ENCODE assay signal across 8 mouse cellular contexts in the genomic region with DNA sequence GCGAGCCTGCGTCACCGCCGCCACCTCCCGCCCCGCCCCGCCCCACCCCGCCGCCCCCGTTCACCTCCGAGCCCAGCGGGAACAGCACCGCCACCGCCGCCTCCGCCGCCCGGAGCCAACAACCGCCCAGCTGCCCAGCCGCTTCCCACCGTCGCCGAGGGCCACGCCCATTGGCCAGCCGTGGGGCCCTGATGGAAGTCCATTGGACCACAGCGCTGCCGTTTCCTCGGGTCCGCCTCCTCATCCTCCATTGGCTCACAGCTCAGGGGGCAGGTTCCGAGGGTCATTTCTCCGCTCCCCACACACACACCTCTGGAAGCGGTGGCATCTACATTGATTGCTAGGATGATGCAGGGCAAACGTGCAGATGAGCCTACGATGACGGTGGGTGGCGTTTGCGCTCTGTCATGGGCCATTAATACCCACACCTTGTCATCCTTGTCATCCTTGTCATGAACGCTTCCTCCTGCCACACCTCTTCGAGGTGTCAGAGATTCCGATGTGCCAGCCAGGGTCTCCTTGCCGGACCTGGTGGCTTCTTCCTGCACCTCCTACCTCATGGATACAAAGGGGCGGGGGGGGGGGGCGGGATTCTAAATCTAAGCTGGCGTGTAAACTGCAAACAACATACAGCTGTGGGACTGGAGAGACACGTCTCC. TPM values are rescaled to one million over a fixed set of nuclear protein-coding genes. Genes with fewer than 3 reads are reported as not detected.
DNase-seq lines count a peak whose midpoint lies in the region; ATAC-seq lines count a peak whose summit lies in the region.

A gene (minus strand): TSS at position 172 of the 659 bp plus-strand sequence.

- DNase-seq in R1 (ENCODE audit: low read depth, low spot score): peak; percentile 95
- DNase-seq in cerebellum, postnatal 25 days: peak; percentile 94 to 97
- DNase-seq in frontal cortex, postnatal 36 days (ENCODE audit: low spot score in 2 of 2): peak; percentile 94
- DNase-seq in left cerebral cortex, adult 18-20 months (ENCODE audit: low spot score in 2 of 2): peak; percentile 91 to 95
- peak; percentile 96 for DNase-seq in right cerebral cortex, adult 18-20 months
- peak; percentile 85 for DNase-seq in urinary bladder, postnatal 10 days (ENCODE audit: low spot score)

- WGBS in hindbrain, embryonic 15.5 days: under 1% methylated on average over 31 of the region's 45 CpGs
- WGBS in macrophage (ENCODE audit: missing documents): under 1% methylated on average over 33 of the region's 45 CpGs

- peak within 1 kb of the TSS; percentile 85 for H3K27ac ChIP-seq in hindbrain, embryonic 15.5 days (replicated peaks)
- peak within 1 kb of the TSS; percentile 96 for H3K27ac ChIP-seq in macrophage

- H3K27me3 ChIP-seq in hindbrain, embryonic 15.5 days: no peaks in the 10 kb centered on the region

- no peaks in the 10 kb centered on the region for H3K9me3 ChIP-seq in hindbrain, embryonic 15.5 days

- H3K79me2 ChIP-seq in macrophage (ENCODE audit: inconsistent target): peaks cover 45% of the 10 kb centered on the region

- peak within 1 kb of the TSS; percentile 66 for H3K4me2 ChIP-seq in hindbrain, embryonic 15.5 days

- ATAC-seq in hindbrain, embryonic 15.5 days (ENCODE audit: low FRiP score, low read depth): peak; percentile 96

- H3K4me3 ChIP-seq in hindbrain, embryonic 15.5 days: peak within 1 kb of the TSS; percentile 71
- peak within 1 kb of the TSS; percentile 88 for H3K4me3 ChIP-seq in macrophage (ENCODE audit: inconsistent target)

- peaks cover 15% of the 10 kb centered on the region for H3K36me3 ChIP-seq in hindbrain, embryonic 15.5 days
- H3K36me3 ChIP-seq in macrophage (ENCODE audit: inconsistent target): peaks cover 27% of the 10 kb centered on the region

- peaks cover 30% of the 10 kb centered on the region for H3K4me1 ChIP-seq in hindbrain, embryonic 15.5 days (replicated peaks)

- peak within 1 kb of the TSS; percentile 79 for H3K9ac ChIP-seq in hindbrain, embryonic 15.5 days

RNA-seq across cellular contexts. Expression of the gene that starts here (rescaled TPM):
- polyA plus RNA-seq in hindbrain, embryonic 15.5 days (2015; fragmentation: Nextera tagmentation; extraction: Ambion mirVana): 120 and 127 TPM in 2 replicates
- total RNA-seq in left cerebral cortex, adult 18-20 months (2021): 10 to 100 TPM; 79.9 to 84.4 TPM
- total RNA-seq in macrophage (2018; cell fraction: chromatin; rRNA removed): 1,000 to 10,000 TPM in 14 of 26 experiments, 100 to 1,000 TPM in 12; 286 to 2,059 (median 1,214) TPM
- total RNA-seq in macrophage (2018; cell fraction: cytosol; rRNA removed): 100 to 1,000 TPM; 129 to 462 (median 246) TPM
- 1,000 to 10,000 TPM in 9 of 26 experiments, 100 to 1,000 TPM in 17; 314 to 1,459 (median 713) TPM for total RNA-seq in macrophage (2018; cell fraction: nucleus; rRNA removed)
- 97.3 to 304 TPM (median 148 TPM) in 3 replicates for polyA plus RNA-seq in macrophage (2018)

Comparison
In these comparisons a context has a peak if more than half of its experiments do, and no peak if none do; other contexts are left out.
1. Peak in every context shown above with its lines: DNase-seq, ATAC-seq, H3K4me3 ChIP-seq and H3K27ac ChIP-seq.